Mouse (Mus musculus): ENCODE measurements around the gene Insrr. TPM values are rescaled to one million over a fixed set of nuclear protein-coding genes. Genes with fewer than 3 reads are reported as not detected.

The Insrr gene
- polyA plus RNA-seq, 1 experiment from 2014 or later: 0.05 TPM

- H3K27ac ChIP-seq (ENCODE audit: low read depth): no peak overlapping the region
- peak; percentile 91 for DNase-seq
Measured at GRCm38 (mm10) chr3:87770280-87770679, 26.5 kb upstream of the Insrr start.

DNA sequence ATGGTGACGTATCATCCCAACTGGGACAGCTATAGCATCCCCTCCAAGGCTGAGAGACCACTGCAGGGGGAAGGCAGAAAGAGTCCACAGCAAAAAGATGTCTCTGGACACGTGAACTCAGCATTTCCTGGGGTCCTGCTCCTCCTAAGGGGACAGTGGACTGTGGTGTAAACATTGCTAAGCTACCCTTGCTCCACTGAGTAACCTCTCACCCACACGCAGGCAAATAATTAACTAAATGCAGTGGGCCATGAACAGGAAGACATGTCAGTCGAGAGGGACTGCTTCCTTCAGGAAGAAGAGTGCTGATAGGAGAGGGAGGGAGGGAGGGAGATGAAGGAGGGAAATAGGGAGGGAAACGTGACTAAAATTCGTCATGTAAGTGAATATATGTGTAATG lies 25.7 kb upstream of the Insrr start:
- H3K36me3 ChIP-seq (ENCODE audit: insufficient read depth): no peaks in the 10 kb centered on the region
- no peak overlapping the region for H3K9ac ChIP-seq
- no peak overlapping the region for H3K4me2 ChIP-seq
- H3K27me3 ChIP-seq (ENCODE audit: insufficient read depth, low read length): no peaks in the 10 kb centered on the region; the same call in 1 of the 2 replicates
- ATAC-seq (ENCODE audit: insufficient read depth) (no peak), DNase-seq (no peak)
- no peak overlapping the region for H3K27ac ChIP-seq (ENCODE audit: low read depth)
- H3K9me3 ChIP-seq (ENCODE audit: low read depth, low read length): no peaks in the 10 kb centered on the region
- H3K4me3 ChIP-seq (ENCODE audit: low read depth, low read length): no peak overlapping the region
- peaks cover 8% of the 10 kb centered on the region; the same call in 1 of the 2 replicates for H3K4me1 ChIP-seq (ENCODE audit: insufficient read depth)
- 26% methylated on average over 6 of the region's 6 CpGs for WGBS
- no peak for TF ChIP-seq CTCF (IDR thresholded peaks at IDR 0.05; ENCODE audit: low read depth)

More at GRCm38 (mm10) chr3:87770280-87770679, 26.5 kb upstream of the Insrr start:
- peaks cover 13% of the 10 kb centered on the region for H3K4me1 ChIP-seq (ENCODE audit: insufficient read depth)
- no peak overlapping the region for H3K4me2 ChIP-seq
- no peak overlapping the region for H3K9ac ChIP-seq
- H3K9me3 ChIP-seq (ENCODE audit: low read depth, low read length): no peaks in the 10 kb centered on the region
- no peak for ATAC-seq (ENCODE audit: insufficient read depth)
- H3K4me3 ChIP-seq (ENCODE audit: low read depth, low read length): no peak overlapping the region
- TF ChIP-seq CTCF (IDR thresholded peaks at IDR 0.05; ENCODE audit: low read depth): peak; percentile 89
- 0% methylated on average over 4 of the region's 4 CpGs for WGBS
- no peaks in the 10 kb centered on the region; the same call in 1 of the 2 replicates for H3K27me3 ChIP-seq (ENCODE audit: insufficient read depth, low read length)
- H3K36me3 ChIP-seq (ENCODE audit: insufficient read depth): no peaks in the 10 kb centered on the region

- H3K27ac ChIP-seq (ENCODE audit: low read depth): no peak overlapping the region
- 48% methylated on average over 23 of the region's 23 CpGs for WGBS
- H3K36me3 ChIP-seq (ENCODE audit: insufficient read depth): no peaks in the 10 kb centered on the region
- no peak for TF ChIP-seq CTCF (IDR thresholded peaks at IDR 0.05; ENCODE audit: low read depth)
- H3K27me3 ChIP-seq (ENCODE audit: insufficient read depth, low read length): peaks cover 7% of the 10 kb centered on the region; the same call in 1 of the 2 replicates
- H3K4me2 ChIP-seq: peak overlapping the region; percentile 19; the same call in 1 of the 2 replicates
- H3K9me3 ChIP-seq (ENCODE audit: low read depth, low read length): no peaks in the 10 kb centered on the region
- DNase-seq (no peak), ATAC-seq (ENCODE audit: insufficient read depth) (no peak)
- peaks cover 6% of the 10 kb centered on the region; the same call in 1 of the 2 replicates for H3K4me1 ChIP-seq (ENCODE audit: insufficient read depth)
- no peak overlapping the region for H3K9ac ChIP-seq
- no peak overlapping the region for H3K4me3 ChIP-seq (ENCODE audit: low read depth, low read length)
Measured at GRCm38 (mm10) chr3:87778283-87778682, 18.5 kb upstream of the Insrr start.

DNA sequence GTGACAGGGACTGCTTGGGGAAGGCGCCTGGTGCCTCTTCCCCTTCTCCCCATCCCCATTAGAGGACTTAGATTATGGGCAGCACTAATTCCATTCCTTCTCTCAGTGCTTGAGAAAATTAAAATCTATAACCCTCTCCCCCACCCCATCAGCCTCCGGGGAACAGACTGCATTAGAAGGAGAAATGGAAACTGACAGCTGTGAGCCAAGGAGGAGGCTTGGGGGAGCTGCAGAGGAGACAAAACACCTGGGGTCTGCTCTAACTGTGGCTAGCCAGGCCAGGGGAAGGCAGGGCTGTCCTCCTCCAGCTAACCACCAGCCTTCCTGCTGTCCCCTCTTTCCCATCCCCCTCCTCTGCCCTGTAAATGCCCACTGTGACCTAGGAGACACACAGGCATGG lies 17.7 kb upstream of the Insrr start:
- peaks cover 6% of the 10 kb centered on the region; the same call in 1 of the 2 replicates for H3K4me1 ChIP-seq (ENCODE audit: insufficient read depth)
- H3K9me3 ChIP-seq (ENCODE audit: low read depth, low read length): no peaks in the 10 kb centered on the region
- no peak for TF ChIP-seq CTCF (IDR thresholded peaks at IDR 0.05; ENCODE audit: low read depth)
- peaks cover 7% of the 10 kb centered on the region; the same call in 1 of the 2 replicates for H3K27me3 ChIP-seq (ENCODE audit: insufficient read depth, low read length)
- WGBS: 36% methylated on average over 2 of the region's 2 CpGs
- H3K27ac ChIP-seq (ENCODE audit: low read depth): no peak overlapping the region
- ATAC-seq (ENCODE audit: insufficient read depth): 0 out of 2 replicates have a peak, but pooled peaks have one; percentile 21
- H3K9ac ChIP-seq: peak overlapping the region; percentile 16; the same call in 1 of the 2 replicates
- H3K4me2 ChIP-seq: no peak overlapping the region
- H3K4me3 ChIP-seq (ENCODE audit: low read depth, low read length): no peak overlapping the region
- DNase-seq: no peak
- no peaks in the 10 kb centered on the region for H3K36me3 ChIP-seq (ENCODE audit: insufficient read depth)

DNA sequence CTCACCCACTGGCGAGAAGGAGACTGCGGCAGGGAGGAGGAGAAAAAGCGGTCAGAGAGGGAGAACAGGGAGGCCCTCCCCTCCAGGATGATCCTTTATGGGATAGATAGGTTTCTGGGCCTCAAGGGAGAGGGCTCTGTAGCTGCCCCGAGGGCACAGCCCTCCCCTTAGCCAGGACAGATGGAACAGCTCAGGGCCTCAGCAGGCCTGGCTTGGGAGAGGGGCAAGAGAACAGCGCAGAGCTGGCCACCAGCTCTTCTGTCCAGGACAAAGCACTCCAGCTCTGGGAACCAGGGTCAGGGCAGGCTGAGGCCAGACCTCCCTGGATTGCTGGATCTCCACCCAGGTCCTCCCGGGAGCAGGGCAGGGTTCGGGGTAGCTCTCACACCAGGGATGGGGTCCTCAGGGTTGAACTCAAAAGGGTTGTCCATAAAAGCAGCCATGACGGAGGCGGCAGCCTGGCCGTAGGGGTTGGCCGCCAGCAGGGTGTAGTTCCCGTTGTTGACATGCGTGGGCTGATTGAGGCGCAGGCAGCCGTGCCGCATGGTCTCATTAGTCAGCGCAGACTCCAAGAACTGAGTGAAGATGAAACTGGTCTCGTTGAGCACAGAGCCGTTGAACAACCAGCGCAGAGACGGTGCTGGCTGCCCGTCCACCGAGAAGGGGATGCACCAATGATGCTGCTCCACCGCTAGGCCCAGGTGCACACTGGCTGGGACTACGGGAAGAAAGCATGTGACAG lies 13.3 kb upstream of the Insrr start:
- ATAC-seq (ENCODE audit: insufficient read depth) (peak; percentile 48; the same call in 1 of the 2 replicates), DNase-seq (no peak)
- Histone ChIP-seq H3K9ac (no peak overlapping the region), H3K4me3 (ENCODE audit: low read depth, low read length) (no peak overlapping the region), H3K4me1 (ENCODE audit: insufficient read depth) (peaks cover 10% of the 10 kb centered on the region; the same call in 1 of the 2 replicates), H3K27me3 (ENCODE audit: insufficient read depth, low read length) (peaks cover 7% of the 10 kb centered on the region; the same call in 1 of the 2 replicates), H3K4me2 (no peak overlapping the region), H3K27ac (ENCODE audit: low read depth) (no peak overlapping the region), H3K36me3 (ENCODE audit: insufficient read depth) (no peaks in the 10 kb centered on the region), H3K9me3 (ENCODE audit: low read depth, low read length) (no peaks in the 10 kb centered on the region)
- WGBS: 80% methylated on average over 25 of the region's 25 CpGs
- no peak for TF ChIP-seq CTCF (IDR thresholded peaks at IDR 0.05; ENCODE audit: low read depth)

DNA sequence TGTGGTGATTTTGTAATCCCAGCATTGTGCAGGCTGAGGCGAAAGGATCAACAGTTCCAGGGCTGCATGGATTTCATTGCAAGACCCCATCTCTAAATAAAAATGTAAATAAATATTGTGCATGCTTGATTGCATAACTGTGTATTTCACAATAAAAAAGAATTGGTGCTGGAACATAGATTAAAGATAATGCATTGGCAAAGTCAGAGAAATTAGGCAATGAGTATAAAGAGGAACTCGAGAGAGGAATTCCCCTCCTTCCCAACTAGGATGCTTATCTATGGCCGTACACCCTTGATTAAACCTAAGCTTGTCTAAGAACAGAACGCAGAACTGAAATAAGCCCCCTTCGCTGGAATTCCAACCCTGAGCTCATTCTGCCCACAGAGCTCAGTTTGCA lies 11.6 kb upstream of the Insrr start:
- no peaks in the 10 kb centered on the region for H3K36me3 ChIP-seq (ENCODE audit: insufficient read depth)
- no peaks in the 10 kb centered on the region for H3K9me3 ChIP-seq (ENCODE audit: low read depth, low read length)
- no peak overlapping the region for H3K4me2 ChIP-seq
- H3K4me3 ChIP-seq (ENCODE audit: low read depth, low read length): no peak overlapping the region
- no peak for TF ChIP-seq CTCF (IDR thresholded peaks at IDR 0.05; ENCODE audit: low read depth)
- DNase-seq: no peak
- no peaks in the 10 kb centered on the region for H3K27me3 ChIP-seq (ENCODE audit: insufficient read depth, low read length)
- no peak overlapping the region for H3K27ac ChIP-seq (ENCODE audit: low read depth)
- 61% methylated on average over 5 of the region's 5 CpGs for WGBS
- peaks cover 7% of the 10 kb centered on the region; the same call in 1 of the 2 replicates for H3K4me1 ChIP-seq (ENCODE audit: insufficient read depth)
- no peak overlapping the region for H3K9ac ChIP-seq
- ATAC-seq (ENCODE audit: insufficient read depth): no peak

DNA sequence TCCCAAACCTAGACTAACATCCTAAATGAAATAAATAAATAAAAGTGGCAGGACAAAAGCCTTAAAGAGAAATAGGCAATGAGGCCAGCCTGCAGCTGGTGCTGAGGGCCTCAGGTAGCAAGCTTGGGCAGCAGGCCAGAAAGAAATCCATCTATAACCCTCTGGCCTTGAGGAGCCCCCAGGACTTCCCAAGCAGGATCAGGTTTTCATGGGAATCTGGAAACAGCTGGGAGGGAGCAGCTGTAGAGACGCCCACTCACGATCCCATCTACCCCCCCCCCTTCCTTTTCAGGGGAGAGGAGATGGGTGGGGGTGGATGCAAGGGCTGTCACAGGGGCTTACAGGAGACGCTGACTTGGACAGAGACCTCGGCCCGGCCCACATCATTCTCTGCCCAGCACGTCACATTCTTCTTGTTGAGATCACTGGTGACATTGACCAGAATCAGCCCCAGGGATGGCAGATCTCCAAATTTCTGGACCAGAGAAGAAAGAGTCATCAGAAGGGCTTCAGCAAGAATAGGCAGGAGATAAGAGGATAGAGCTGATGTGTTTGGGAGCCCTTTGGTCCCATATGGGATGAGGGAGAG lies 11.0 kb upstream of the Insrr start:
- Histone ChIP-seq H3K9me3 (ENCODE audit: low read depth, low read length) (no peaks in the 10 kb centered on the region), H3K4me1 (ENCODE audit: insufficient read depth) (peaks cover 7% of the 10 kb centered on the region; the same call in 1 of the 2 replicates), H3K27ac (ENCODE audit: low read depth) (no peak overlapping the region), H3K4me3 (ENCODE audit: low read depth, low read length) (no peak overlapping the region), H3K27me3 (ENCODE audit: insufficient read depth, low read length) (0 out of 2 replicates have a peak, but pooled peaks cover under 1% of the 10 kb centered on the region), H3K4me2 (no peak overlapping the region), H3K9ac (no peak overlapping the region), H3K36me3 (ENCODE audit: insufficient read depth) (no peaks in the 10 kb centered on the region)
- ATAC-seq (ENCODE audit: insufficient read depth) (no peak), DNase-seq (peak; percentile 48)
- 24% methylated on average over 6 of the region's 6 CpGs for WGBS
- TF ChIP-seq CTCF (IDR thresholded peaks at IDR 0.05; ENCODE audit: low read depth): no peak

Measured in lung, embryonic 14.5 days (tissue).